Mouse (Mus musculus) heart, adult 2 months (tissue): ENCODE data around the gene Tor4a.

Source experiments
- CTCF ChIP-seq: fragments of 200-600 bp; IDR thresholded peaks from 2 replicates; pipeline ENCODE4 v1.8.1; 2022; ENCODE audit warnings: antibody characterized with exemption, mild to moderate bottlenecking, moderate library complexity
- EP300 ChIP-seq: fragments of 200-500 bp; IDR thresholded peaks from 2 replicates; pipeline ENCODE4 v1.6.1; 2011; ENCODE audit warnings: low read depth, low read length, control low read depth; ENCODE audit not compliant: insufficient read depth
- POLR2A ChIP-seq: fragments of 200-500 bp; IDR thresholded peaks from 2 replicates; pipeline ENCODE4 v1.6.1; 2011; ENCODE audit warnings: mild to moderate bottlenecking, low read depth, low read length, control low read depth; ENCODE audit not compliant: insufficient read depth

- TF ChIP-seq CTCF (no peak), EP300 (no peak), POLR2A (no peak)
Measured at GRCm38 (mm10) chr2:25218445-25218844, 21.8 kb upstream of the Tor4a start, which contains the start of gene Fam166a.
